8 mouse cellular contexts compared by ENCODE assay signal in the genomic region with DNA sequence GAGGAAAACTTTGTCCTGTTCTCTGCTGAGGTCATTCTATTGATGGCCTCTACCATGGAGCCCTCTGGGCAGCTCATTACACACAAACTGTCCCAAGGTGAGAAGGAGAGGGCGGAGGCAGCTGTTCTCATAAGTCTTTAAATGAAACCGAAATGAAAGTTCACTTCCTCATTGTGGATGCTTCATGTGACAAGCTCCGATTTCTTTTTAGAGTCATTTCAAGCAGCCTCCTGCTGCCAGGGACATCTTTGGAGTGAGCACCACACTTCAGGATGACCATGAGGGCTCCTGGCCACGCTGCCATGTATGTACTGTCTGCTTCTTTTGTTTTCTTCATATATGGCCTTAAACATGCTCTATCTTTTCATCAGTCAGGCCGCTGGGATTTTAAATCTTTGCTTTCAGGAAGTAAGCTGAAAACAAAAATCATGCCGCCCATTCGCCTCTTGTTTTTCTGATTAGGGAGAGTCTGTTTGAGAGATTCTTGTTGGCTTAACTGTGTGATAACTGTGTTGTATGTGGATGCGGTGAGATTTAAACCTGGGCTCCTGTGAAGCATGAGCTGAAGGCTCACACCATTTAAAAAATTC. TPM values are rescaled to one million over a fixed set of nuclear protein-coding genes. Genes with fewer than 3 reads are reported as not detected.
DNase-seq lines count a peak whose midpoint lies in the region; ATAC-seq and TF ChIP-seq lines count a peak whose summit lies in the region.

A gene (plus strand): TSS at position 165 of the 590 bp plus-strand sequence.

- H3K9ac ChIP-seq in intestine, embryonic 16.5 days (ENCODE audit: low read depth, low read length): no peak within 1 kb of the TSS

- H3K4me2 ChIP-seq in intestine, embryonic 16.5 days (ENCODE audit: low read depth, low read length): no peak within 1 kb of the TSS

- peak within 1 kb of the TSS; percentile 29; the same call in 1 of the 2 replicates for H3K4me3 ChIP-seq in thymus, adult 2 months (ENCODE audit: control insufficient read depth, insufficient read depth, low read length)
- no peak within 1 kb of the TSS for H3K4me3 ChIP-seq in intestine, embryonic 16.5 days (ENCODE audit: low read length)

- 21% methylated on average over 8 of the region's 8 CpGs for WGBS in thymus, adult 2 months
- 81% methylated on average over 8 of the region's 8 CpGs for WGBS in intestine, embryonic 16.5 days

- ATAC-seq in intestine, embryonic 16.5 days: no peak
- ATAC-seq in megakaryocyte, adult 5-6 weeks (ENCODE audit: poor library complexity, severe bottlenecking): peak; percentile 58

- no peak within 1 kb of the TSS for H3K27ac ChIP-seq in thymus, adult 2 months (ENCODE audit: control insufficient read depth, insufficient read depth, low read length)
- H3K27ac ChIP-seq in intestine, embryonic 16.5 days (ENCODE audit: low read length): peak within 1 kb of the TSS; percentile 38

- H3K9me3 ChIP-seq in intestine, embryonic 16.5 days (ENCODE audit: control insufficient read depth, low read length): no peaks in the 10 kb centered on the region

- H3K36me3 ChIP-seq in thymus, adult 2 months (ENCODE audit: control insufficient read depth, insufficient read depth, low read length): no peaks in the 10 kb centered on the region
- H3K36me3 ChIP-seq in intestine, embryonic 16.5 days (ENCODE audit: control insufficient read depth, insufficient read depth, low read length): no peaks in the 10 kb centered on the region

- DNase-seq in frontal cortex, adult 2 months (ENCODE audit: extremely low spot score in 1 of 2, low spot score in 1 of 2): no peak
- DNase-seq in frontal cortex, postnatal 14 days (ENCODE audit: low spot score in 2 of 2): no peak
- DNase-seq in thymus, adult 2 months: no peak
- DNase-seq in thymus, postnatal 10 days (ENCODE audit: low spot score in 2 of 2): no peak
- no peak for DNase-seq in urinary bladder, postnatal 4 days (ENCODE audit: low spot score in 2 of 2)
- DNase-seq in cerebellum, postnatal 36 days: no peak

- no peak for TF ChIP-seq CTCF in thymus, adult 2 months (IDR thresholded peaks at IDR 0.05; ENCODE audit: borderline replicate concordance, control insufficient read depth, extremely low read depth, insufficient read depth, low read length, poor library complexity)

- peaks cover 13% of the 10 kb centered on the region for H3K4me1 ChIP-seq in thymus, adult 2 months (replicated peaks; ENCODE audit: control insufficient read depth, insufficient read depth, low read length)
- 0 out of 2 replicates have a peak, but pooled peaks cover 7% of the 10 kb centered on the region for H3K4me1 ChIP-seq in intestine, embryonic 16.5 days (ENCODE audit: control insufficient read depth, insufficient read depth, low read length)

- no peaks in the 10 kb centered on the region for H3K27me3 ChIP-seq in thymus, adult 2 months (ENCODE audit: control insufficient read depth, insufficient read depth, low read length)
- H3K27me3 ChIP-seq in intestine, embryonic 16.5 days (replicated peaks; ENCODE audit: control insufficient read depth, insufficient read depth, low read length): no peaks in the 10 kb centered on the region

- no peak for TF ChIP-seq POLR2A in thymus, adult 2 months (IDR thresholded peaks at IDR 0.05; ENCODE audit: control insufficient read depth, extremely low read depth, insufficient read depth, low read length, poor library complexity)

RNA-seq across cellular contexts. Expression of the gene that starts here (rescaled TPM):
- 72.3 and 95.0 TPM in 2 replicates for polyA plus RNA-seq in frontal cortex, adult 2 months (2012; rRNA removed)
- polyA plus RNA-seq in thymus, adult 2 months (2012; rRNA removed): 48.5 and 70.6 TPM in 2 replicates
- polyA plus RNA-seq in intestine, embryonic 16.5 days (2015; fragmentation: Nextera tagmentation; extraction: Ambion mirVana): 33.5 and 34.7 TPM in 2 replicates
- total RNA-seq in megakaryocyte, adult 5-6 weeks (2015): 1,196 and 1,415 TPM in 2 replicates
- 1,721 and 1,924 TPM in 2 replicates for total RNA-seq in megakaryocyte, adult 5-6 weeks (2017)
